Mouse (Mus musculus): Measurements from ENCODE around the gene Adgrf1.
"Not testable (repeated sequence)": the region's sequence is repeated elsewhere in the genome, so short reads cannot be mapped to it uniquely, and the experiment has no call there.

The Adgrf1 gene

DNA sequence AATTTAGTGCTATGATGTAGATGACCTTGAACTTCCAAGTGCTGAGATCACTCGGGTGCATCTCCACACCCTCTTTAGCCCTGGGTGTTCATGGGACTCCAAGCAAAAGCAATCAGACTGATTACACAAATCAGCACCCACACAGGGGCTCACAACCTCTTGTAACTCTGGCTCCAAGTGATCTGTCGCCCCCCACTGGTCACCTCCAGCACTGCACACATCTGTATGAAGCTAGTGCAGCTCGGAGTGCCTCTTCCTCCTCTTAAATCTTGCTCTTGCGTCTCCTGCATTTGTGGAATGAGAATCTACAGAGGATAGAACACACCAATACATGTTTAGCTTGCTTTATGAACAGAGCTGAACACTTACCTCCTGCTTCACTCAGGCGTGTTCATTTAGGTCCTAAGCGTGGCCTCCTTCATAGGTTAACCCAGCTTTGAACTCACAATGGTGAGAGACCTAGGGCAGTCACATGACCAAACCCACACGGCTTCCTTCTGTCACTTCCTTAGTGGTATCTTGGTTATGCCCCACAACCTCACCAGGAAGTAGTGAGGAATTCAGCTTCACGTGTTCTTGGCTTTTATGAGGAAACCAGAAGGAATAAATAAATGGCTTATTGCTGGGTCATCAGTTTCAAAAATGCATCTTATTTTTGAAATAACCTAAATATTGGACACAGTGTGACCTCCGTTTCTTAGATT, 2.9 kb upstream of the Adgrf1 start:
- DNase-seq (ENCODE audit: low read depth, low spot score), result no peak

DNA sequence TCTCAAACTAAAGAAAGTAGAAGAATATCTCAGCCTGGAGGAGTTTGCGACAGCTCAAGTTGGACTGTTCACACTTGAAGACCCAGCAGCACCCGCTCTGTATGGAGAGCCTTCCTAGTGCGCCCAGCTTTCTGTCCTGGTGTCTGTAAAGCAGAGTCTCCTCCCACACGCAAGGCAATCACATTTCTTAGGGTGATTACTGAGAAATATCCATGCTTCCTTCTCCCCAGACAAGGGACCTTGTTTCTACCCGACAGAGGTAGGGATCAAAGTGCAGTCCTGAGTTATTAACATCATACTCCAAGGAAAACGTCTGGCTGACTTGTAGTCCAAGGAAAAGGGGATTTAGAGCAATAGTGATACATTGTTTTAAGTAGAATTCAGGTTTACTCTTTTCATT, 6.1 kb downstream of the Adgrf1 start:
- no peak for DNase-seq (ENCODE audit: low read depth, low spot score)

DNA sequence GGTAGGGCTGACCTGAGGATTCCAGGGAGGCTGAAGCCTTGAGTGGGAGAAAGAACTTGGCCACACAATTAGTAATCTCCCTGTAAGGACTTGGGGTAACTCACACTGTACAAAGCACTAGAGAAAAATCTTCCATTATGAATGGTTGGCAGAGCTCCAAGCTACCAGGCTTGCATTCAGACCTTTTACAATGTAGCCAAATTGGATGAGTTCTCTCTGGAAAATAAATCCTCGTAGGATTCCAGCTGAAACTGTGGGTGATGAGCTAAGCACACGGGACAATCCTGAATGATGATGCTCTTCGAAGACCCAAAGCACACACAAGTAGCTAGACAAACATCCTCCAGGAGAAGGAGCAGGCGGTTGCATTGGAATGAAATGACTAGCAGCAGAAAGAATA, 7.1 kb downstream of the Adgrf1 start:
- peak; percentile 12 for DNase-seq (ENCODE audit: low read depth, low spot score)

DNA sequence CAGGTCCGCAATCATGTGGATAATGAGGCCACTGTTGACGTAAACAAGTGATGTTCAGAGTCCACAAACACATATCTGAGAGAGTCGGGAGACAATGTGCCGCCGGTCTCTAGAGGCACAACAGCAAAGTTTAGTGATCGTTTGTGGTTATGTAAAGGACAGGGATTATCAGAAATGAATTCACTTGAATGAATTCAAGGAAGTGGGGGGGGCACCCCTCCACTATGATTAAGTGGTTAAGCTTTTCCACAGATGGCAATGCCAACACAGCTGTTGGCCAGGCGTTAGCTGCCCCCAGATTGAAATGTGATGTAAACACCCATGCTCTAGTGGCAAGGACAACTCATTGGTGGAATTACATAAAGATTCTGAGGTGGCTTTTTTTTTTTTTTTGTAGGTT, 9.5 kb downstream of the Adgrf1 start:
- peak; percentile 21 for DNase-seq (ENCODE audit: low read depth, low spot score)

DNA sequence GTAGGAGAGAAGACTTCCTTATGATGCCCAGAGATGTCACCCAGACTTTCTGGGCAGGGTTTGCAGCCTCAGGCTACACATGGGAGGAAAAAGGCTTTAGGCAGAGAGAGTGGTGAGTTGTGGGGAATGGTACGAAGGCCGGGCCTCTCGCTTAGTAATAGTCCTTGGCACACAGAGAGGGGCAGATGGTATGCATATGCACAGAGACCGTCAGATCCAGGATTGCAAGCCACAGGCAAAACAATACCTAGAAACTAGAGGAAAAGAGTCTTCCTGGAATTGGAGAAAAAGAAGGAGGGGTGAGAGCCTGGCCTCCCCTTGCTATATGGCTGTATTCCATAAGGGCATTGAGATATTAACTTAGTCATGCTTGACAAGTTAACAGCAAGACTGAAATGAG, 12.2 kb downstream of the Adgrf1 start:
- DNase-seq (ENCODE audit: low read depth, low spot score), result no peak

DNA sequence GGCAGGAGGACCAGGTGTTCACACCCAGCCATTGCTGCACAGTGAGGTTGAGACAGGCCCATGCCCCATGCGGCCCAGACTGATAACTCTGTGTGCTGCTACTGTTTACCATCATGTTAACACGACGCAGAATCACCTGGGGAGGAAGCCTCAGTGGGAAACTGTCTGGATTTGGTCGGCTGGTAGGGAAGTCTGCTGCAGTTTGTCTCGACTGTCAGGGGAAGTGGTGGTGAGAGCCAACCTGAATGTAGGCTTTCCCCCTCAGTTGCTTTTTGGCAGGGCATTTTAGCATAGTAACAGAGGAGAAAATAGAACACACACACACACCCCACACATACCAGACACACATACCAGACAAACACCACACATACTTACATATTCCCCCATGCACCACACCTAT, 12.7 kb downstream of the Adgrf1 start:
- no peak for DNase-seq (ENCODE audit: low read depth, low spot score)

DNA sequence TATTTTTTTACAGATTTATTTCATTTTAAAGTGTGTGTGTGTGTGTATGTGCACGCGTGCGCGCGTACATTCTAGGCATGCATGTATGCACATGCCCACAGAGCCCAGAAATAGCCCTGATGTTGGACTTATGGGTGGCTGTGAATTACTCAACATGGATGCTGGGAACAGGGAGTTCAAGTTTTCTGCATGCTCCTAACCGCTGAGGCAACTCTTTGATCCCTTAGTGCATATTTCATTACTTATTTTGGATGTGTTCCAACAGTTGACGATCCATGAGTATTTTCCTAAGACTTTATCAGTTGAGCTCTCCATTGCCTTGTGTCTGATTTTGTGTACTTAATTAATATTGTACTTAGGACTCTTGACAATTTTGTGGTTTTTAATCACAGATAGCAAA, 29.4 kb downstream of the Adgrf1 start:
- no peak for DNase-seq (ENCODE audit: low read depth, low spot score)

GRCm38 (mm10) chr17:43325986-43326671, 56.0 kb downstream of the Adgrf1 start:
- no peak for DNase-seq (ENCODE audit: low read depth, low spot score)

GRCm38 (mm10) chr17:43326726-43327700, 56.9 kb downstream of the Adgrf1 start:
- peak; percentile 51 for DNase-seq (ENCODE audit: low read depth, low spot score)

DNA sequence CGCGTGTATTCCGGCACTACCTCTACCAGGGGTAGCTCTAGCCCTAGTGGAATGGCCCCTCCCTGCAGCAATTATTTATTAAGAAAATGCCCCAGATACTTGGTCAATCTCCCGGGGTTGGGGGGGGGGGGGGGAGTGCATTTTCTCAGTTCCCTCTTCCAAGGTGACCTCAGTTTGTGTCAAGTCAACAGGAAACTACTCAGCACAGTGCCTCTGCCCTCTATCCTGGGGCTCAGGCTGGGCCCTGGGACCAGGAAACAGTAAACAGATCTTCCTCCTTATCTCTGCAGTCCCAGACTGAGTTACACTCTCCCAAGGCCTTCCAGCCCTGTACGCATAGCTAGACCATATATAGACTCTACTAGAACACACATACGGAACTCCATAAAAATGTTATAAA, 57.7 kb downstream of the Adgrf1 start:
- DNase-seq (ENCODE audit: low read depth, low spot score), result no peak

- no peak for DNase-seq (ENCODE audit: low read depth, low spot score)
These were observed 59.1 kb downstream of the Adgrf1 start for GRCm38 (mm10) chr17:43329216-43329615.

GRCm38 (mm10) chr17:43329761-43330183, 59.6 kb downstream of the Adgrf1 start:
- no peak for DNase-seq (ENCODE audit: low read depth, low spot score)

DNA sequence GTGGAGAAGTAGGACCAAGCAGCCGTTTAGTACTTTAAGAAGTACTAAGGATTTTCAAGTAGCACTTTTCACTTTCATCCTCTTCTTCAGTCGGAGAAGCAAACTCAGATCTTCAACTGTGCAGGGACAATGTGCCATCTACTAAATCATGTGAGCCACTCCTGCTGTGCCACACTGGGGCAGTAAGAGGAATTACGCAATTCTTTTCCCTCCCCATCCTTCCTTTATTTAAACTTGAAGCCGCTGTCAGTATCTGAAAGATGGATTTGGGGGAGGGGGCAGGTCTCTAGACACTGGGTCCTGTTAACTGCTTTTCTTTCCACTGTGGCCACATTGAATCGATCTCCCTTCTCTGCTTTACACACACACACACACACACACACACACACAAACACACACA, 62.6 kb downstream of the Adgrf1 start:
- DNase-seq (ENCODE audit: low read depth, low spot score), result no peak

- DNase-seq (ENCODE audit: low read depth, low spot score), result no peak
These were observed 63.9 kb downstream of the Adgrf1 start for GRCm38 (mm10) chr17:43334074-43334473.

DNA sequence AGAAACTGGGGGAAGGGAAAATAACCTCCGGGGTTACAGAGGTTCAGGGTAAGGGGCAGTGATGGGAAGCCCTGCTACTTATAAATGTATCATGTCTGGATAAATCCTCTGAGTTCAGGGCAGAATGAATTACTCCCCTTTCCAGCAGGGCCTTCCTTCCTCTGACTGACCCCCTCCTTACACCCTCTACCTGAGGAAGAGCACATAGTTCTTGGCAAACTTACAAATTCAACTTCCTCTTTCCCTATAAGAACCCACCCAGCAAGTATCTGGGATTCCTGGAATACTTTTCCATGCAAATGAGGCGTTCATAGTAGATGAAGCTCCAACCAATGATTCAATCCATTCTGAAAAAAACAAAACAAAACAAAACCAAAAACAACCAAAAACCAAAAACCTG, 67.5 kb downstream of the Adgrf1 start:
- DNase-seq (ENCODE audit: low read depth, low spot score), result no peak

- DNase-seq (ENCODE audit: low read depth, low spot score), result peak; percentile 17
These were observed 68.2 kb downstream of the Adgrf1 start for GRCm38 (mm10) chr17:43338279-43338678.

- DNase-seq (ENCODE audit: low read depth, low spot score), result not testable (repeated sequence)
These were observed 76.4 kb downstream of the Adgrf1 start for GRCm38 (mm10) chr17:43346499-43346898.

DNA sequence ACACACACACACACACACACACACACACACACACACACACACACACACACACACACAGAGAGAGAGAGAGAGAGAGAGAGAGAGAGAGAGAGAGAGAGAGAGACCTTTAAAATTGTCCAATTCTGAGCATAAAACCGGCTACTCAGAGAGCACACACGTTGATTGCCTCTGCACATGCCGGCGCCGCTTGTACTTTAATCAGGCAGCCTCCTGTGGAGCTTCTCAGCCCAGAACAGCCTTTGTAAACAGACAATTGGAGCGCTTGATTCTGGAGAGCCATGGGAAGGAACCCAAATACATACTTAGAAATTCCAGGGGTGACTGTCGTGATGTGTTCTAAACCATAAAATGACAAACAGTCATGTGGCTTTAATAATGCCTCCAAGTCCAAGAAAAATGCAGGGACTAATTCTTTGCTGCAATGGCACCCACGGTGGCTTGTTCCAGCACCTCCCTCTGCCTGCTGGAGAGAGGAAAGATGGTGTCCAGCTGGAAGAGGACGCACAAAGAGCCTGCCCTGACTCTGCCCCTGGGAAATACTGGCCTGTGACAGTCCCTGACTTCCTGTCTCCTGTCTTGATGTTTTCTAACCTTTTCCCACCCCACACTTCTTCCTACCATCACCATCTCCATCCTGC, 87.9 kb downstream of the Adgrf1 start:
- no peak for DNase-seq (ENCODE audit: low read depth, low spot score)

DNA sequence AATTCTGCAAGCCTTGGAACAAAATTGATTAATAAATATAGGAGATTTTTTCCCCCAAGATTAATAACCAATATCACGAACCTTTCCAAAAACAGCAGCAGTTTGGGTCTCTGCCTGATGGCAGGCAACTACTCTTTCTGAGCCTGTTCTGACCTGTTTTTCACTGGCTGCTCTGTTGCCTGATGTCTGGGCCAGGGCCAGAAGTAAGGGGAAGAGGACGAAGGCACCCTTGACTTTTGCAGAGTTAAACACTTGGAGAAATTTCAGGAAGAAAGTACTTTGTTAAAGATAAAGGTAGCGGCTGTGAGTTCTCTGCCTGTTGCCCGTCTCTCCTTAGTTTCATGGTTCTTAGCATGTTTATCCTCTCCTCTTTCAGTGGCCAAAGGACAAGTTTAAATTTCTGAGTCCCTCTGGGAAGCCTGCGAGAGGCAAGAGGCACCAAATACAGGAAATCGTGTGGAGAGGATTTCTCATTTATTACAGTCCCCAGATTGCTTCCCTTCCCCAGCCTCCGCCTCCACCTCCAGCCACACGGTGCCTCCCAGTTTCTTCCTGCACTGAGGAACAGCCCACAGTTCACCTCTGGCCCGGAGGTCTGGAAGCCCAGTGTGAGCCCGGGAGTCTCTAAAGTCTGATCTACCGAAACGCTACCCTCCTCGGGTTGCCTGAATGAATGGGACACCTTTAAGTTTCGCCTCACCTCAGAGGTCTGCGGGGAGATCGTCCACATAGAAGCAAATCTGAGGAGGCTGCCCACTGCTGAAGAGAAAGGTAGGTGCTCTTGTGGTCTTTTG, 89.9 kb downstream of the Adgrf1 start, which contains the start of gene Adgrf5:
Adgrf5 (plus strand) TSS at position 626 of the 794 bp plus-strand sequence.
- DNase-seq (ENCODE audit: low read depth, low spot score), result no peak

DNA sequence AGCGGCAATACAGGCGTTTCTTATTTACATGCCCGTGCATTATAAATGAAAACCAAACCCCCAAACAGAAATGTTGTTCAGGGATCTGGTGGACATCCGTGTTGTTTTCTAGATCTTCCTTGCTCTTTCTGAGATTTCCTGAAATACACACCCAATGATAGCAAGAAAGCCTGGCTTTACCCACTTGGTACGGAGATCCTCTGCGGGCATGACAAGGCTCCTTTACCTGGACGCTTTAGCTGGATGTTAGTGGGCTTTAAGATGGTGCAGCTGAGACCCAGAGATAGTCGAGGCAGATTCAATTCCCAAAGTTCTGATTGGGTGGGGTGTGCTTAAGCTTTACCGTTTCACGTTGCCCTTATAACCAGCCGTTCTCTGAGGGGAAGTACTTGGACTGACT, 90.9 kb downstream of the Adgrf1 start:
- no peak for DNase-seq (ENCODE audit: low read depth, low spot score)

DNA sequence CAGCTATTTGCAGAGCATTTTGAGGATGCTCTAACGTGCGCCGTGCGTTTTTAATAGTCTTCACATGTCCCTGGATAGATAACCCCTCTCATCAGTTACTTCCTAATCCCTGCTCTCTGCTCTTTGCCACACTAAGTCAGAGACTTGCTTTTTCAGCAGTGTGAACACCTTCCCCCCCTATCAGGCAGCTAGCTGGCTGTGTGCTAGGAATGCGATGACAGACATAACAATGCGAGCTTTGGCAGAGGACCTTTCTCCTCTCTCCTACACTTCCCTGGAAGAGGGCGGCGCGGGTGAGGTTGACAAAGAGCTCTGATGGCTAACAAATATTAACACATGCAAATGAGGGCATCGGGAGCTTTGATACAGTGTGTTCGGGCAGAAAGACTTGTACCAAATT, 92.2 kb downstream of the Adgrf1 start:
- no peak for DNase-seq (ENCODE audit: low read depth, low spot score)

Measured in skeletal muscle tissue, adult 2 months (tissue).